Mouse (Mus musculus): ENCODE data around the gene Rab3d.

Rab3d gene

DNA sequence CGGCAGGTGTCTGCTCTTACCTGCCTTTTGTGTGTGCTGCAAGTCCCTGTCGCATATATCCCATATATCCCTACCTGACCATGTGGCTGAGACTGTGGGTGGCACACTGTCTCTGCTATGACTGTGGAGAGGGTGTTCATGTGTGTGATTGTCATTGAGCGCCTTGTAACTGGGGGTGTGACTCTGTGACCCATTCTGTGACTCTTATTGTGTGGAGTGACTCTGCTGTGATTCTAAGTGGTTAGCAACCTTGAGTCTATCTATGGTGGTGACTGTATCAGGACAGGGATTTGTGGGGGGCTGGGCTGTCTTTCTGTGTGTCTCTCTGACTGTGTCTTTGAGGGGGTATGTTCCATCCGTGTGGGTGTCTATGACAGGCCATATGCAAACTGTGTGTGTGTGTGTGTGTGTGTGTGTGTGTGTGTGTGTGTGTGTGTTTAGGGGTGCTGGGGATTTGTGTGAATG is 19.8 kb upstream of the Rab3d start:
- DNase-seq, result no peak

GRCm38 (mm10) chr9:21936692-21937570 is 18.9 kb upstream of the Rab3d start, which contains the start of gene Plppr2:
Gene Plppr2 (plus strand): TSS chr9:21937033.
- DNase-seq, result peak; percentile 100

DNA sequence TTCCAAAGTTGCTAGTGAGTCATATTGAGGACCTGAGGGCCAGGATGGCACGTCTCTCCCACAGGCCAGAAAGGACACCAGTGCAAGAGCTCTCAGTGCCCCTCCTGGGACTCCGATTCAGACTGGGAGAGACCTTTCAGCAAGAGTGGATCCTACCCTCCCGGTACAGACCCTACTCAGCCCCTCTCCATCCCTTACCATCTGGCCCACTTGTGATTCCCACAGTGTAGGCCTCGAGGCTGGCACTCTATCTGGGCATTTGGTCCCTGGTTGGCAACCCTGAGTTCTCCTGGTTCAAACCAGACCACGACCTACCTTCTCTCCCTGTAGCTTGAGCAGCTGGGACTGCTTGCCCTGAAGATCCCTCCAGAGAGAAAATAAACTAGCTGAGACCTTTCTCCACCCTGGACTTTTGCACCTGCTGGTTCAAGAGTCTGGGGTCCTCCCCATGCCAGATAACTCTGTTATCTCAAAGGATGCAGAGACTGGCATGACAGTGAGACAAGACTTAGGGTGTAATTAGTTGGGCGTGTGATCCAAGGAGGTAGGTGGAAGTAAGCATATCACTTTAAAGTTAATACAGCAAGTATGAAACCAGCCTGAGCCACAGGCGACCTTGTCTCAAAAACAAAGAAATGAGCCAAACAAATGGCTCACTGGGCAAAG is 17.6 kb upstream of the Rab3d start:
- DNase-seq, result no peak

DNA sequence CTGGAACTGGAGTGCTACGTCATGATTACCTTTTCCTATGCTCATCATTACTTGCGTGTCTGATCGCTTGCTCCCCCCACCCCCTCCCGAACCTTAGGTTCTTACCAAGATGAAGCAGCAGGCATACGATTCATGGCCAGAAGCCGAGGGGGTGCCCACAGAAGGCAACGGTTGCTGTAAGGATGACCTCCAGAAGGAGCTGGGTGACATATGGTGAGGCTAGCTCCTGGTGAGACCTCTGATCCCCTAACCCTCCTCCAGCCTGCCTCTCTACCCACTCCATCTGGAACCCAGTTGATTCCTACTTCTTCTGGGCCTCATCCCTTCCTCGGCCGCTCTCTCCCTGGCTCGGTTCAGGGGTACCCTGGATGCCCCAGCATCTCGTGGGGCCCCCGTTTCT is 16.0 kb upstream of the Rab3d start:
- peak; percentile 55 to 72 for DNase-seq

DNA sequence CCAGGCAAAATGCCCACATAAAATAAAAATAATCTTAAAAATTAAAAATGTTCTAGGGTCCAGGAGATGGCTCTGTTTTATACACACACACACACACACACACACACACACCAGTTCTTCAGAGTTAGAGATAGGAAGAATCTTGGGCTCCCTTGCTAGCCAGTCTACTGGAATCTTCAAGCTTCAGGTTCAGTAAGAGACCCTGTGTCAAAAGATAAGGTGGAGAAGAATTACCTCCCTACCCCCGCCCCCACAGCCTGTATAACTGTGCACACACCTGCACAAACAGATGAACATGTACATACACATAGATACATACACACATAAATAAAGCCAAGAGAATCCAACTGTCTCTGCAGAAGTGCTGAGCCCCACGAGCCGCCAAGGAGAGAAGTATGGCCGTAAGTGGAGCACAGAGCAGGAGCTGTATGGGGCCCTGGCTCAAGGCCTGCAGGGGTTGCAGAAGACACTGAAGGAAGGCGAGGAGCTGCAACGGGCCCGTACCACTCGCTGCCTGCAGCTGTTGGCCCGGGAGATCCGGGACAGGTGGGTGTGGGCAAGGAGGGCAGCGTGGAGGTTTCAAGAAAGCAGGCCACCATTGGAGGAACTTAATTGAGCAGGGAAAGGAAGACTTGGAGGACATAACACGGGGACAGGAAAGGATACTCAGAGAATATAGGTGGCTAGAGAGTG is 14.6 kb upstream of the Rab3d start:
- DNase-seq, result no peak

DNA sequence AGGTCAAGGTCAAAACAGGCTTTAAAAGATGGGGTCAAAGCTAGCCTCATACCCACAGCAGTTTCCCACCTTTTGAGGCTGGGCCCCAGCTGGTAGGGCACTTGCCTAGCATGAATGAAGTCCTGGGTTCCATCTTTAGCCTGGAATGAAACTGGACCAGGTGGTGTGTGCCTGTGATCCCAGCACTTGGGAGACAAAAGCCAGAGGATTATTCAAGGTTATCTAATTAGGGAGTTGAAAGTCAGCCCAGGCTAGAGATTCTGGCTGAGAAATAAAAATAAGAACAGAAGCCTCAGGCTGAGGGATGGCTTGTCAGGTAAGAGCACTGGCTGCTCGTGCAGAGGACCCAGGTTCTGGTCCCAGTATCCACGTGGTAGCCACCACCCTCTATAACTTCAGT is 14.0 kb upstream of the Rab3d start:
- DNase-seq, result no peak

DNA sequence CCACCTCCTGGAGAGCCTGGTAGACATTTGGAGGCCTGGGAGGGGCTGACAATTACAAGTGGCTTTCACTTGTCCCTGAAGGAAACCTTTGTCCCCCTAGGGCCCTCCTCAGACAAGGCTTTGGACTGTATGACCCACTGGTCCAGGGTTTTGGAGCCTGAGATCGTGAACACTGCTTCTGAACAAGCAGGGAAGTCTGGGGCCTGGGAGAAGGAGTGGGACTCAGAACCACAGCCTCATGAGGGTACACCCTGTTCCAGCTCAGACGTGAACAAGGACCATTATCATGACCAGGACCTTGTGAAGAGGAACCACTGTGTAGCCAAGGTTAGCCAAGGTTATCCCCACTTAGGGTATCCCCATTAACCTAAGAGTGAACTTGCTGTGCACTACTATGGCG is 11.2 kb upstream of the Rab3d start:
- no peak for DNase-seq

- DNase-seq, result peak; percentile 92 to 95
Observed at GRCm38 (mm10) chr9:21927208-21927753, 9.3 kb upstream of the Rab3d start, which contains the start of the genes Ccdc159 and Tmem205. Gene Ccdc159 (plus strand): TSS chr9:21927471. Gene Tmem205 (minus strand): TSS chr9:21927556.

GRCm38 (mm10) chr9:21926784-21927183 is 8.8 kb upstream of the Rab3d start:
- no peak for DNase-seq

GRCm38 (mm10) chr9:21926155-21926554 is 8.2 kb upstream of the Rab3d start:
- no peak for DNase-seq

DNA sequence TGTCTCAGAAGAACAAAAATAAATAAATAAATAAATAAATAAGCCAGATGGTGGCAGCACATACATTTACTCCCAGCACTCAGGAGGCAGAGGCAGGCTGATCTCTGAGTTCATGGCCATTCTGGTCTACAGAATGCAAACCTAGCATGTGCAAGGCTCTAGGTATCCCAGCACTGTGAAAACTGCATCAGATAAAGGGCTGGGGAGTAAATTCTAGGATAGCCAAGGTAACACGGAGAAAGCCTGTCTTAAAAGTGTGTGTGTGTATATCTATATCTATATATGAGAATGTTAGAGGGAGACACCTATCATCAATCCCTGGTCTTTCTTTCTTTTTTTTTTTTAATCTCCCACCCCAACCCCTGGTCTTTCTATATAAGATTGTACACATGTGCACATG is 7.5 kb upstream of the Rab3d start:
- DNase-seq, result no peak

- DNase-seq, result no peak
Observed at GRCm38 (mm10) chr9:21925034-21925433, 7.0 kb upstream of the Rab3d start.

GRCm38 (mm10) chr9:21924099-21924493 is 6.1 kb upstream of the Rab3d start:
- peak in 1 of 2 experiments; percentile 54 for DNase-seq

DNA sequence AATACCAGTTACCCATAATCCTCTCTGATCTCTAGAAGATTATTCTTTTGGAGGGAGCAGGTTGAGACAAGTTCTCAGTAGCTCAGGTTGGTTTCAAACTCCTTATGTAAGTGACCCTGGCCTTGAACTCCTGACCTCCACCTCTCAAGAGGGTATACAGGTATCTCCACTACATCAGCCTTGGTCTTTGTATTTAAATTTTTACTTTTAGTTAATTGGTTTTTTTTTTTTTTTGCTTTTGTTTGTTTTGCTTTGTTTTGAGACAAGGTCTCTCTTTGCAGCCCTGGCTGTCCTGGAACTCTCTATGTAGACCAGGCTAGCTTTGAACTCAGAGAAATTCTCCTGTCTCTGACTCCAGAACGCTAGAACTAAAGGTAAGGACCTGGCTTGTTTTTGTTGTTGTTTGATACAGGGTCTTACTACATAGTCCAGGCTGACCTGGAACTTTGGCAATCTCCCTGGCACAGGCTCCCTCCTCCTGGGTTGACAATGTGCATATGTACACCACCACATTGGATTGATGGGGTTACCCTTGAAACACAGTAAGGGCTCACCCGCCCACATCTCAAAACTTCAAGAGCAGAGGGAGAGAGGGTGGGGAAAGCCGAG is 5.6 kb upstream of the Rab3d start:
- DNase-seq, result no peak

DNA sequence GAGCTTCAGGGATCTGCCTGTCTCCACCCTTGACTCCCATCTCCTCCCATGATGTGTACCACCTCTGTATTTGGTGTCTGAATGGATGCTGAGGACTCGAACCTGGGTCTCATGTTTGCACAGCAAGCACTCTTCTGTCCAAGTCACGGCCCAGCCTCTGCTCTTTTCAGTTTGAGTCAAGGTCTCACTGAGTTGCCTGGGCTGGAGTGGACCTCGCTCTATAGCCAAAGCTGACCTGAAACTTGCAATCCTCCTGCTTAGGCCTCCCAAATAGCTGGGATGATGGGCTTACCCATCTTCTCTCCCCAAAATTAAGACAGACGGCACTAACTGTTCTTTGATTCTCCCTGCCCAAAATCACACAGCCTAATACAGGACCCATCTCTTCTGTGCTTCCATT is 5.0 kb upstream of the Rab3d start:
- no peak for DNase-seq

DNA sequence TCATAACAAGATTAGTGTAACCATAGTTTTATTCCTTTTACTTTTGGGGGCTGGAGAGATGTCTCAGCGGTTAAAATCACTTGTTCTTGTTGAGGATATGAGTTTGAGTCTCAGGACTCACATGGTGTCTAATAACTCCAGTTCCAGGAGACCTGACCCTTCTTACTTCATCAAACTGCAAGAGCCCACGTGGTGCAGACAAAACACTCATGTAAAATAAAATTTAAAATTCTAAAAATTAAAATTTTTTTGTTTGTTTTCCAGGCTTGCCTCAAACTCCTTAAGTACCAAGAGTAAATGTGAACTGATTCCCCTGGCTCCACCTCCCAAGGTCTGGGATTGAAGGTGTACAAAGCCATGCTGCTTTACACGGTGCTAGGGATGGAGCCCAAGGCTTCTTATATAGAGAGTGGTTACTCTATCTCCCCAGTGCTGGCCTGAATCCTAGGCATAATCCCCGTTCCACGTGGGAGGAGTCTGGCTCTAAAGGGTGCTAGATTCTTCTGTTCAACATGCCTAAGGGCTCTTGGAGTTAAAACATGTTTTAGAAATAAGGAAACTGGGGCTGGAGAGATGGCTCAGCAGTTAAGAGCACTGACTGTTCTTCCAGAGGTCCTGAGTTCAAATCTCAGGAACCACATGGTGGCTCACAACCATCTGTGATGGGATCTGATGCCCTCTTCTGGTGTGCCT is 846 bp upstream of the Rab3d start:
- DNase-seq, result no peak

- DNase-seq, result peak; percentile 85 to 86
Observed at GRCm38 (mm10) chr9:21917493-21918034, 428 bp downstream of the Rab3d start.

GRCm38 (mm10) chr9:21916851-21917492 is 1.0 kb downstream of the Rab3d start:
- DNase-seq, result peak in 1 of 2 experiments; percentile 42

GRCm38 (mm10) chr9:21909474-21910223 is 8.3 kb downstream of the Rab3d start:
- DNase-seq, result peak; percentile 60 to 68

GRCm38 (mm10) chr9:21908216-21908615 is 9.8 kb downstream of the Rab3d start:
- no peak for DNase-seq
